Mouse (Mus musculus) embryonic fibroblast, embryonic 13.5 days (primary cell): ENCODE results near the gene Gm3448.
"Not testable (repeated sequence)": the region's sequence is repeated elsewhere in the genome, so short reads cannot be mapped to it uniquely, and the experiment has no call there.

Experiments
- CTCF ChIP-seq: IDR thresholded peaks from 2 replicates; pipeline ENCODE4 v1.5.1; 2011; ENCODE audit warnings: mild to moderate bottlenecking, control low read depth, low read length, moderate library complexity, borderline replicate concordance; ENCODE audit not compliant: insufficient read depth
- POLR2A ChIP-seq: IDR thresholded peaks from 2 replicates; pipeline ENCODE4 v1.6.1; 2011; ENCODE audit warnings: low read depth, mild to moderate bottlenecking, control low read depth, low read length, moderate library complexity

- not testable (repeated sequence) for TF ChIP-seq CTCF, POLR2A
Observed at GRCm38 (mm10) chr17:14994140-14994539, 47.2 kb downstream of the Gm3448 start.
